Mouse (Mus musculus): Measurements from ENCODE around the gene Fgf18. TPM values are rescaled to one million over a fixed set of nuclear protein-coding genes. Genes with fewer than 3 reads are reported as not detected.

Gene Fgf18
- polyA plus RNA-seq, 1 experiment from 2014 or later = 7.7 TPM

DNA sequence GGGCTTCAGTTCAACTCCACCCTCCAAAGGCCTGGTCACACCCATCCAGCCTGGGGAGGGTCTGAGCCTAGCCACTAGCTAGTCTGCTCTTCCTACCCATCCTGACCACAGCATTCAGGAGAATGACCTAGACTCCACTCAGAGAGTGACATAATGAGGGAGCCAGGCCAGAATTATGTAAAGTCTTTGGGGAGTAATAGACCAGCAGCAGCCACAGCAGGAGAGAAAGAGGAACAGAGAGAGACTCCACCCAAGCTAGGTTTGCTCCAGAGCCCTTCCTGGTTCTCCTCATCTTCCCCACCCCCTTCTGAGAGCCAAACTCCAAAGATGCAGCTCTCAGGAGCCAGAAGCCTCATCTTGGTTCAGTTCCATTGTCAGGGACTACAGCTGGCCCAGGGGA lies 20.1 kb downstream of the Fgf18 start:
- DNase-seq (ENCODE audit: low spot score) = no peak
- Histone ChIP-seq H3K27me3 (ENCODE audit: insufficient read depth, poor library complexity, severe bottlenecking) (peaks cover 20% of the 10 kb centered on the region), H3K4me3 (no peak overlapping the region), H3K4me1 (replicated peaks) (peaks cover 34% of the 10 kb centered on the region), H3K9me3 (0 out of 2 replicates have a peak, but pooled peaks cover 5% of the 10 kb centered on the region), H3K36me3 (no peaks in the 10 kb centered on the region), H3K27ac (no peak overlapping the region)

DNA sequence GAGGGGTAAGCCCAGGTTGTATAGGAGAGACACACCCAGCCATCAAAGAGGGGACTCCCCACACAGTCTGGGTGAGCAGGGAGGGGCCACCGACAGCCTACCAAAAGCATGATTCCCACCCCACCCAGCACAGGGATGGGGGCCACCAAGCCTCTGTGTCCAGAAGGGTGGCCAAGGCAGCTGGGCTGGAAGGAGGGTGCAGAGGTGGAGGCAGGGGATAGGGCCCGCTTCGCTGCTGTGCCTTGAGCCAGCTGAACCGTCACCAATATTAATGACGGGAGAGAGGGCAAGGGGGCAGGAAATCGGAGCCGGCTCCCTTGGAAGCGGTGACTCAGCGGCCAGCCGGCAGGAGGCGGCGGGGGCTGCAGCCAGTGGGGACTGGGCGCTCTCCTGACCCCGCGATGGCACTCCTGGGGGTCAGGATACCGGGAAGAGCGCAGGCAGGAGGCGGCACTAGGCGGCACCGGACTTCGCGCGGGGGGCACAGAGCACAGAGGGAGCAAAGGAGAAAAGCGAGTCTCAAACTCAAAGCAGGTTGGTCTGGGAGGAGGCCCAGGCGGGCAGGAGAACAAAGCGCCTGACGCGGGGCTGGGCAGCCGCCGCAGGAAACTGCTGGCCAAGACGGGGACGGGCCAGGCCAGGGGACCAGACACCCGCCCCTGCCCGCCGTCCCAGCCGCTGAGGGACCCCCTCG lies 24.5 kb downstream of the Fgf18 start:
- peaks cover 34% of the 10 kb centered on the region for H3K27me3 ChIP-seq (ENCODE audit: insufficient read depth, poor library complexity, severe bottlenecking)

DNA sequence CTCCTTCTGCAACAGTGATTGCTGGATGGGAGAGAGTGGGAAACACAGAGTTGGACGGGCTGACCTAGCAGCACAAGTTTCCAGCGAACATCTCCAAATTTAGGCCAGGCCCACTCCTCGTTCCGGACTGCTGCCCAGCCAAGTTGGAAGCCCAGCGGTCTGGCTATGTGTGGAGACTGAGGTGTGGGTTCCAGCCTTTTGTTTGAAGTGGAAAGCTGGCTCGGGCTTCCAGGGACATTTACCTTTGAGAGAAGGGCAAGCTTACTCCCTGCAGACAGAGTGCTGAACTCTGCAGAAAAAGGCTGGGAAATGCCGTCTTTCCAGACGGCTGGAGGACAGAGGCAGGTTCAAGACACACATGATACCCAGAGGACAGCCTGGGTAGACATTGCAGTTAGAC lies 27.6 kb downstream of the Fgf18 start:
- Histone ChIP-seq H3K27me3 (ENCODE audit: insufficient read depth, poor library complexity, severe bottlenecking) (peaks cover 34% of the 10 kb centered on the region), H3K27ac (no peak overlapping the region), H3K36me3 (0 out of 2 replicates have a peak, but pooled peaks cover 4% of the 10 kb centered on the region), H3K4me3 (no peak overlapping the region), H3K4me1 (replicated peaks) (peaks cover 30% of the 10 kb centered on the region), H3K9me3 (no peaks in the 10 kb centered on the region)
- DNase-seq (ENCODE audit: low spot score) = no peak
- WGBS = 80% methylated on average over 8 of the region's 8 CpGs

More for the DNA sequence above, 24.5 kb downstream of the Fgf18 start:
- Histone ChIP-seq H3K9me3 (no peaks in the 10 kb centered on the region), H3K4me1 (replicated peaks) (peaks cover 30% of the 10 kb centered on the region), H3K36me3 (no peaks in the 10 kb centered on the region), H3K27ac (peak overlapping the region; percentile 90), H3K4me3 (peak overlapping the region; percentile 54)
- peak; percentile 73 for DNase-seq (ENCODE audit: low spot score)
- 2% methylated on average over 37 of the region's 37 CpGs for WGBS

DNA sequence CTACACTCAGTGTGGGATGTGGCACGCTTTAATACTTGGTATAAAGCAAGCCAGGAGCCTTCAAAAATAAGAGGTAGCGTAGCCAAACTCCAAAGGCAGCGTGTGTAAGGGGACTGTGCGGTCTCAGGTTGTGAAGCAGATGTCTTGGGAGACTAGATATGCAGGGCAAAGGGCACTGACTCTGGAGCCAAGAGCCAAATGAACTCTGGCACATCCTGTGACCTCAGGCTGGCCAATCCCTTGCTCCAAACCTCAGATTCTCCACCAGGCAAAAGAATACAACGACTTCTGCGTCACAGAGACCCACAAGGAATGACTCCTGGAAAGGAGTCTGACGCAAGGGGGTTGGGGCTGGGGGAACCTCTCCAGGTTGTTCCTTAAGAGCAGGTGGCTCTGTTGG lies 28.1 kb downstream of the Fgf18 start:
- no peak for DNase-seq (ENCODE audit: low spot score)
- 80% methylated on average over 7 of the region's 7 CpGs for WGBS
- peaks cover 29% of the 10 kb centered on the region for H3K27me3 ChIP-seq (ENCODE audit: insufficient read depth, poor library complexity, severe bottlenecking)

DNA sequence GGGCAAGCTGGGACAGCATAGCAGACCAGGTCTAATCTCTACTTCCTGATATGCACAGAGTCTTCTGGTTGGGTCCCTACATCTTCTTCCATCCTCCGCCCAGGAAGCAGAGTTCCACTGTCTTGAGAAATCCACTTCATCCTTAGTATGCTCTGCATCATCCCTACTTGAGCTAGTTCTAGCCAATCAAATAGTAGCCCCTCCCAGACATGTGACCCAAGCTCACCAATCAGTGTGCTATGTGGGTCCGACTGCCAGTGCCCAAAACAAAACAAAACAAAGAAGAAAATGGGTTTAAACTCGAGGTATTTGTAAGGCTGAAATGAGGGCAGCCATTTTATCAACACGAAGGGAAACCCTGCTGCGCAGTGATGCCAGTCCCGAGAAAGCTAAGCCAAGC lies 28.7 kb downstream of the Fgf18 start:
- DNase-seq (ENCODE audit: low spot score) = no peak
- H3K36me3 ChIP-seq = 0 out of 2 replicates have a peak, but pooled peaks cover 4% of the 10 kb centered on the region
- peaks cover 23% of the 10 kb centered on the region for H3K27me3 ChIP-seq (ENCODE audit: insufficient read depth, poor library complexity, severe bottlenecking)
- WGBS = 72% methylated on average over 6 of the region's 6 CpGs
- no peak overlapping the region for H3K4me3 ChIP-seq
- H3K4me1 ChIP-seq (replicated peaks) = peaks cover 28% of the 10 kb centered on the region
- no peak overlapping the region for H3K27ac ChIP-seq
- H3K9me3 ChIP-seq = no peaks in the 10 kb centered on the region

More for the DNA sequence above, 28.1 kb downstream of the Fgf18 start:
- no peaks in the 10 kb centered on the region for H3K9me3 ChIP-seq
- 0 out of 2 replicates have a peak, but pooled peaks cover 4% of the 10 kb centered on the region for H3K36me3 ChIP-seq
- H3K4me3 ChIP-seq = no peak overlapping the region
- no peak overlapping the region for H3K27ac ChIP-seq
- H3K4me1 ChIP-seq (replicated peaks) = peaks cover 29% of the 10 kb centered on the region

DNA sequence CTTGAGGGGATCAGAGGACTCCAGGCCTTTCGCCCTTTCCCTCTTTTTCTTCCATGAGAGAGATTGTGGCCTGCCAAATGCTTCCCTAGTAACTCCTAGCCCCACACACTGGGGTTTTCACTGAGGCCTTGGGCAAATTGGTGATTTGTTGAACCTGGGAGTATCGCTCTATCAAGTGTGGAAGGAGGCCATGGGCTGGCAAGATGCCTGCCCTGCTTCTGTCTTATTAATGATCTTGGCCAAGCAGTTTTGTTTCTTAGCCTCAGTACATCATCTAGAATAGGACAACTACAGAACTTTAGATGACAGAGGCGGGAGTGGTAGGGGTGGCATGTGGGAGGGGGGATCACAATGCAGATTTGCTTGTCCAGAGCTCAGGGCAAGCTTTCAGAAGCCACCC lies 31.4 kb downstream of the Fgf18 start:
- Histone ChIP-seq H3K27me3 (ENCODE audit: insufficient read depth, poor library complexity, severe bottlenecking) (0 out of 2 replicates have a peak, but pooled peaks cover 11% of the 10 kb centered on the region), H3K4me3 (no peak overlapping the region), H3K27ac (peak overlapping the region; percentile 9; the same call in 1 of the 2 replicates), H3K4me1 (replicated peaks) (peaks cover 21% of the 10 kb centered on the region), H3K9me3 (no peaks in the 10 kb centered on the region), H3K36me3 (0 out of 2 replicates have a peak, but pooled peaks cover 4% of the 10 kb centered on the region)
- 90% methylated on average over 3 of the region's 3 CpGs for WGBS
- DNase-seq (ENCODE audit: low spot score) = no peak

DNA sequence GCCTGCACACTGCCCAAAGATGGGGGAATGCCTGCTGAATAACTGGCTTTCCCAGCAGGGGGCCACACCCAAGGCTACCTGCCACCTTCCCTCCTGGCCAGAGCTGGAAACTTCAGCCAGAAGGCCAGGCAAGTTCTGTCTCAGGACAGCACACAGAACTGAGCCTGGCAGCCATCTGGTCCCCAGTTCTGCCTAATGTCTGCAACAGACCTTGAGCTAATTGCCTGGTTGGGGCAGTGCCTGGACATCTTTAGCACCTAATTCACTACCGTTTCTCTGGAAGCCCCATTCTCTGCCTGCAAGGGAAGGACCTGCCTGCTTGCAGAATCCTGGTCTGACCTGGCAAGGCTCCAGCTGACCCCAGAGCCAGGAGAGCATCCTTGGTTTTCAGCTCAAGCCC lies 34.8 kb downstream of the Fgf18 start:
- peaks cover 17% of the 10 kb centered on the region; the same call in 1 of the 2 replicates for H3K4me1 ChIP-seq (replicated peaks)
- no peak for DNase-seq (ENCODE audit: low spot score)
- WGBS = 38% methylated on average over 1 of the region's 1 CpGs
- no peak overlapping the region for H3K27ac ChIP-seq
- H3K4me3 ChIP-seq = no peak overlapping the region
- H3K27me3 ChIP-seq (ENCODE audit: insufficient read depth, poor library complexity, severe bottlenecking) = peaks cover 9% of the 10 kb centered on the region; the same call in 1 of the 2 replicates
- H3K9me3 ChIP-seq = no peaks in the 10 kb centered on the region
- H3K36me3 ChIP-seq = 0 out of 2 replicates have a peak, but pooled peaks cover 2% of the 10 kb centered on the region

DNA sequence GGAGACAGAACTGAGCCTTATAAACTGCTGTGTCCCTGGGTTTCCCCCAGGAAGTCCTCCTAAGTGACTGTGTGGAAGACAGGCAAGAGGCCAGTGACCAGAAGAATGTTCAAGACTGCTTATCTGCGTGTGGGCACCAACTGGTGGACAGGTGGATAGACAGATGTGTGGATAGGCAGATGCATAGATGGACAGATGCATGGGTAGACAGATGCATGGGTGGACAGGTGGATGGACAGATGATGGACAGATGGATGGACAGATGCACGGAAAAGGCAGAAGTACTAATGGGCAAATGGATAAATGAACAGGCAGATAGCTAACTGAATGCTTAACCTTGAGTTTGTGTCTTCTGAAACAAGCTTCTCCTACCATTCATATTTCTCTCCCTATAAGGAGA lies 37.1 kb downstream of the Fgf18 start:
- no peaks in the 10 kb centered on the region for H3K9me3 ChIP-seq
- no peak overlapping the region for H3K4me3 ChIP-seq
- WGBS = 90% methylated on average over 2 of the region's 2 CpGs
- peaks cover 11% of the 10 kb centered on the region; the same call in 1 of the 2 replicates for H3K4me1 ChIP-seq (replicated peaks)
- peaks cover 9% of the 10 kb centered on the region; the same call in 1 of the 2 replicates for H3K27me3 ChIP-seq (ENCODE audit: insufficient read depth, poor library complexity, severe bottlenecking)
- H3K36me3 ChIP-seq = no peaks in the 10 kb centered on the region
- no peak for DNase-seq (ENCODE audit: low spot score)
- no peak overlapping the region for H3K27ac ChIP-seq

DNA sequence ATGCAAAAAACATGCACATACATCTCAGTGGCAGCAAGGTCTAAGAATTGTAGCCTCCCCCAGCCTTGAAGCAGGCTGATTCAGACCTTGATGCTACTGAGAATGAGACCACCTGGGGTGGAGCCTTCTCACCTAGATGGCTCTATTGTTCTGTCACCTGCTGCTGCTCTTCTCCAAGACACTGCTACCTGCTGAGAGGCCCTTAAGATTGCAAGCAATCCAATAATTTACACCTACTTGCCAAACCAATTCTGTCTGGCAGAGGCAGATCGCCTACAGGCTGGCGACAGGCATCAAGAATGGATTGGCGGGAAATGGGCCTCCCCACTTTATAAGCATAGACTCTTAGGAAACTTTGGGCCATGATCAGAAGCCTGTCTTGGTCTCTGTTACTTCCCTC lies 39.7 kb downstream of the Fgf18 start:
- Histone ChIP-seq H3K4me3 (no peak overlapping the region), H3K9me3 (no peaks in the 10 kb centered on the region), H3K36me3 (no peaks in the 10 kb centered on the region), H3K27me3 (ENCODE audit: insufficient read depth, poor library complexity, severe bottlenecking) (peaks cover 3% of the 10 kb centered on the region; the same call in 1 of the 2 replicates), H3K4me1 (replicated peaks) (0 out of 2 replicates have a peak, but pooled peaks cover 5% of the 10 kb centered on the region), H3K27ac (no peak overlapping the region)
- 51% methylated on average over 3 of the region's 3 CpGs for WGBS
- no peak for DNase-seq (ENCODE audit: low spot score)

DNA sequence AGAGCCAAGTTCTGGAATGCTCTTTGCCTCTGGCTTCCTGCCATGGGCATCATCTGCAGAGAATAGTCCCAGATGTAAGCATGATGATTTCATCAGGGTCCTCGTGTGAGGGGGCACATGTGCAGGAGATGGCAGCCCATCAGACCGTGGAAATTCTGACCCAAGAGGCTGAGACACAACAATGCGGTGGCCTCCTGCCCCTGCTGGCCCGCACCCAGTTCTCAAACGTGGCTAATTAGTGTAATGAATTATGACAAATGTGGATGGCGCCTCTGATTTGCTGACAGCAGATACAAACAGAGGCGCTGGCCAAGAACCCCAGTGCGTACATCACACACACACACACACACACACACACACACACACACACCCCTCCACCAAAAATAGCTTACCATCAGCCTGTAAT lies 42.3 kb downstream of the Fgf18 start:
- WGBS = 72% methylated on average over 8 of the region's 8 CpGs
- no peaks in the 10 kb centered on the region for H3K9me3 ChIP-seq

DNA sequence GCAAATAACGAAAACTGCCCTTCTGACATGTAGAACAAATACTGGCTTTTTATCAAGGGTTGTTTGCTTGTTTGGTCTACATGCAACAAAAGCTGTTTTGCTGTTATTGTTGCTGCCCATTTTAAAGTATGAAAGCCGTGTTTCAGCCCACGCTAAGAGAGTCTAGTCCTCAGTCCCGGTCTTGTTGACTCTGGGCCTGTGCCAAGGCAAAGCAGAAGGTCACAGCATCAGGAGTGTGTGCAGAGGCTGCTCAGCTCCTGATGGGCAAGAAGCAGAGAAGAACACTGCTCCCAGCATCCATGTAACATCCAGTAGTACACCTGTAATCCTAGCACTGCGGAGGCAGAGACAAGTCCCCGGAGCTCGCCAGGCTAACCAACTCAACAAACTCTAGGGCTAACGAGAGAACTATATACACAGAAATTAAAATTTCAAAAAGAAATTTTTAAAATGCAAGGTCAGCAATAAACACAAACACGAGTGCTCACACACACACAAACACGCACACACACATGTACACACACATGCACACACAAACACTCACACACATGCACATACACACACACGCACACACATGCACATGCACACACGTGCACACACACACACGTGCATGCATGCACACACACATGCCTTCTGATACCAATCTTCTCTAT lies 43.8 kb downstream of the Fgf18 start:
- Histone ChIP-seq H3K27me3 (ENCODE audit: insufficient read depth, poor library complexity, severe bottlenecking) (no peaks in the 10 kb centered on the region), H3K4me3 (no peak overlapping the region), H3K27ac (no peak overlapping the region), H3K9me3 (no peaks in the 10 kb centered on the region), H3K4me1 (replicated peaks) (peaks cover 20% of the 10 kb centered on the region), H3K36me3 (no peaks in the 10 kb centered on the region)
- 91% methylated on average over 13 of the region's 13 CpGs for WGBS
- DNase-seq (ENCODE audit: low spot score) = no peak

More for the DNA sequence above, 42.3 kb downstream of the Fgf18 start:
- no peak overlapping the region for H3K27ac ChIP-seq
- DNase-seq (ENCODE audit: low spot score) = no peak
- H3K4me1 ChIP-seq (replicated peaks) = peaks cover 6% of the 10 kb centered on the region
- H3K27me3 ChIP-seq (ENCODE audit: insufficient read depth, poor library complexity, severe bottlenecking) = peaks cover 3% of the 10 kb centered on the region; the same call in 1 of the 2 replicates
- no peak overlapping the region for H3K4me3 ChIP-seq
- H3K36me3 ChIP-seq = no peaks in the 10 kb centered on the region

DNA sequence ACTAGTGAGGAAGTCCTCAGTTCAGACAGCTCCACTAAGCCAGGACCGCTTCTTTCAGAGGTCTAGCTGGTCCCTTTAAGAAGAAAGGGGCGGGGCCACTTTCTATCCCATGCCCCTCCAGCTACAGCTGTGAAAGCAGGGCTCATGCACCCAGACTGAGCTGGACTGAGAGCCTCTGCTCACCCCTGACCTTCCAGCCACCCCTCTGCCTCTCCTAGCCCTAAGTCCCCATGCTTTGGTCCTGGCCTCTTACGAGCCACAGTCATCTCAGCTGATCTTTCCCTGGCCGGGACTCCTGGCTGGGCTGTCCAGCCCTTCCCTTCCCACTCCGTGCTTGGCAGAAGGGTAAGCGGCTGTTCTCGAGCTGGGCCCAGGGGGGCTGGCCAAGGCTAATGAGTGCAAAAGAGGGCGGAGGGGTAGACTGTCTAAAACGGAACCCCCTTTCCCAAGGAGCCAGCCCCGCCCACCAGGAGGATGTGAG lies 47.1 kb downstream of the Fgf18 start:
- no peaks in the 10 kb centered on the region for H3K36me3 ChIP-seq
- peak; percentile 12 for DNase-seq (ENCODE audit: low spot score)
- WGBS = 32% methylated on average over 10 of the region's 10 CpGs
- peak overlapping the region; percentile 62 for H3K27ac ChIP-seq
- peaks cover 3% of the 10 kb centered on the region; the same call in 1 of the 2 replicates for H3K27me3 ChIP-seq (ENCODE audit: insufficient read depth, poor library complexity, severe bottlenecking)
- H3K4me1 ChIP-seq (replicated peaks) = peaks cover 22% of the 10 kb centered on the region
- H3K9me3 ChIP-seq = no peaks in the 10 kb centered on the region
- peak overlapping the region; percentile 31 for H3K4me3 ChIP-seq

DNA sequence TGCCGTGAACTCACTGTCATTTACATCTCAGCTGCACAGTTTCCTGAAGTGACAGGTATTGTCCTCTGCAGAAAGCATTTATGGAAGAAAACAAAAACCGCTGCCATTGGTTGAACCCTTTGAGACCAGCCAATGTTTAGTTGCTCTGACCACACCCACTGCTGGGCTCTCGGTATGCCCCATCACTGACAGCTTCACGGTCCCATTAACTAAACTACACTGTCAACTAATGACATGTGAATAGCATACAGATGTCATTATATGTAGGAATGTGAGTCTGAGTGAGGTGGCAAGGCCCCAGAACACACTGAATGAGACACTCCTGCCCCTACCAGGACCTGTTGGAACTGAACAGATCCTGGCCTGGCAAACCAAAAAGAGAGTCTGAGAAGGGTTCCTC lies 47.8 kb downstream of the Fgf18 start:
- Histone ChIP-seq H3K4me1 (replicated peaks) (peaks cover 22% of the 10 kb centered on the region), H3K9me3 (no peaks in the 10 kb centered on the region), H3K36me3 (no peaks in the 10 kb centered on the region), H3K27ac (peak overlapping the region; percentile 62), H3K4me3 (no peak overlapping the region), H3K27me3 (ENCODE audit: insufficient read depth, poor library complexity, severe bottlenecking) (peaks cover 3% of the 10 kb centered on the region; the same call in 1 of the 2 replicates)
- DNase-seq (ENCODE audit: low spot score) = no peak
- WGBS = 66% methylated on average over 4 of the region's 4 CpGs

Data from hindbrain, embryonic 10.5 days (tissue).